Mouse (Mus musculus): ENCODE measurements at regions not wholly inside any gene's neighbourhood (a gene's known extent, or its start where the extent isn't known, plus 50 kb on each side); places are given as distances from the start of the nearest gene placed in this dataset.

DNA sequence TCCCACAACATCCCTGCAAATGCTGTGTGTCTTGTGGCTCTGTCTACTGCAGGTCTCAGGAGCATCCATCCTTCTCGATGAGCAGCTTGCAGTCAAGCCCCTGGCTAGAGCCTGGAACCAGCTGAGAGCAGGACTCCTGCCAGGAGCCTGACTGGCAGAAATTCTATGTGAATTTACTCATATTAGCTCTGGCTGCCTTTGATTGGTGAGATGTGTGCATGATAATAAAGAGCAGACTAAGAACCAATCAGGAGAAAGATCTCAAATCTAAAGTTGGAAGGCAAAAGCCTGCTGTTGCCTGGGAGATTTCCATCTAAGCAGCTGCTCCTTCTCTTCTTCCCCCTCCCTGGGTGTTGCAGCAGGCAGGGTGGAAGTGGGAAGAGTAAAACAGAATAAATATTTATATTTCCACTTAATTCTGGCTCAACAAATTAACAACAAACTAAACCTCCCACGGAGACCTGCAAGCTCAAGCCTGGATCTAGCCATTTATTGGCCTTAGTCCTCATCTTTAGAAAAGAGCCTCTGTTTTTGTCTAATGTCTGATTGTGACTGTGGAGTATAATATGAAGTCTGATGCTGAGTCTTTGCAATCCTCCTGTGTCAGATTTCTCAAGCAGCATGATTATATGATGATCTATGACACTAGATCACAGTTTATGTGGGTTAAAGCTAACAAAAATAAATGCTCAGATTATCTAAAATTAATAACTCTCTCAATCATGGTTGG lies 364.0 kb upstream of the Ndn start:
- no peak for TF ChIP-seq CTCF (IDR thresholded peaks at IDR 0.05)
- 0 out of 2 replicates have a peak, but pooled peaks have one; percentile 7 for TF ChIP-seq EP300 (IDR thresholded peaks at IDR 0.05)
